22 mouse cellular contexts compared by ENCODE assay signal in the genomic region with DNA sequence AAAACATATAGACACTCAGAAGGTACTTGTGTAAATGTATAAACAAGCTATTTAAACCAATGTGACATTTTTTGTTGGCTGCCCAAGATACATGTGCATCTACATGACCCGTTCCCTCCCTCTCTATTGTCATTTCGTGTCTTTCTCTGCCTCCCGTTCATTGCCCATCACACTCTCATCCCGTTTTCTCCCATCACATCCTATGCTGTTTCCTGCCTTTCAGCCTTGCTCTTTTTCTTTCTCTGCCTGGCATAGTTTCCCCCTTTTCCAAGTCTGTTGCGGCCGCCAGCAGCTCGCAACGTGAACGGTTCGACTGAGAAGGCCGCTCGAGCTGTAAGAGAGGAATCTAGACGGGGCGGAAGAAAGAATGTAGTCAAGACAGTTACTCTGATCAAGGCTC. TPM values are rescaled to one million over a fixed set of nuclear protein-coding genes. Genes with fewer than 3 reads are reported as not detected.
DNase-seq lines count a peak whose midpoint lies in the region; ATAC-seq and TF ChIP-seq lines count a peak whose summit lies in the region.
"Had no signal": no experiment of that assay in that cellular context is flagged by ENCODE, and none has a peak within 500 bp of the region (broad histone marks: within the 10 kb centered on the region; RNA-seq: fewer than 3 reads in every experiment).

No protein-coding gene starts in this region.

- ATAC-seq in kidney, embryonic 16.5 days (ENCODE audit: low FRiP score, low TSS enrichment) = no peak
- ATAC-seq: CD4-positive, CD25-positive, alpha-beta regulatory T cell, adult 4 months; forebrain, embryonic 13.5 days; forebrain, embryonic 15.5 days; forebrain, postnatal 0 days had no signal

- DNase-seq in ES-E14 (ENCODE audit: low read depth, low spot score) (peak; percentile 11), ZHBTc4 (ENCODE audit: low read depth, low spot score) (peak; percentile 62)
- no peak for DNase-seq in layer of hippocampus, adult 8-10 months (ENCODE audit: low spot score in 2 of 2)
- DNase-seq: adrenal gland, adult 2 months; adrenal gland, postnatal 10 days; adrenal gland, postnatal 25 days; B cell, adult 2 months; cerebellum, adult 11 months; cerebellum, adult 18-20 months; cerebellum, adult 9-10 months; cerebellum, postnatal 10 days; cerebellum, postnatal 25 days; forebrain, postnatal 0 days had no signal

- no peak for TF ChIP-seq CTCF in ES-Bruce4 (IDR thresholded peaks at IDR 0.05; ENCODE audit: low read depth, low read length)

- no peaks in the 10 kb centered on the region for H3K27me3 ChIP-seq in ES-Bruce4 (ENCODE audit: control insufficient read depth, insufficient read depth, low read length, poor library complexity, severe bottlenecking)
- H3K27me3 ChIP-seq in kidney, embryonic 16.5 days (ENCODE audit: insufficient read depth, low read length) = no peaks in the 10 kb centered on the region
- H3K27me3 ChIP-seq: CH12.LX; embryonic facial prominence, embryonic 12.5 days; forebrain, embryonic 13.5 days; forebrain, embryonic 15.5 days had no signal

- H3K27ac ChIP-seq in ES-Bruce4 (ENCODE audit: insufficient read depth, low read length) (peak overlapping the region; percentile 97), ES-E14 (ENCODE audit: insufficient read depth, low read depth, low read length, poor library complexity, severe bottlenecking) (peak overlapping the region; percentile 86)
- H3K27ac ChIP-seq in kidney, embryonic 16.5 days (ENCODE audit: low read length) = no peak overlapping the region
- H3K27ac ChIP-seq: embryonic facial prominence, embryonic 10.5 days; embryonic facial prominence, embryonic 12.5 days; forebrain, embryonic 13.5 days; forebrain, embryonic 15.5 days had no signal

- no peak overlapping the region for H3K4me2 ChIP-seq in kidney, embryonic 16.5 days (replicated peaks; ENCODE audit: low read depth, low read length)
- H3K4me2 ChIP-seq: embryonic facial prominence, embryonic 12.5 days; forebrain, embryonic 13.5 days; forebrain, embryonic 15.5 days had no signal

- in situ Hi-C loops in ES-E14 (cut with MboI; ENCODE audit: low sequenced_read_pairs in 2 of 2, unreplicated experiment in 2 of 2) = no loop called here

- H3K4me1 ChIP-seq in ES-Bruce4 (ENCODE audit: control insufficient read depth, insufficient read depth, low read length) = peaks cover 2% of the 10 kb centered on the region
- H3K4me1 ChIP-seq in ES-E14 (ENCODE audit: control insufficient read depth in 2 of 2, insufficient read depth in 2 of 2, low read length in 2 of 2, poor library complexity in 1 of 2) = 0 out of 4 replicates have a peak, but pooled peaks cover 0 to 1% of the 10 kb centered on the region in 2 experiments
- H3K4me1 ChIP-seq in kidney, embryonic 16.5 days (ENCODE audit: insufficient read depth, low read length) = no peaks in the 10 kb centered on the region
- H3K4me1 ChIP-seq: embryonic facial prominence, embryonic 10.5 days; embryonic facial prominence, embryonic 12.5 days; forebrain, embryonic 13.5 days; forebrain, embryonic 15.5 days had no signal

- H3K9me3 ChIP-seq in ES-Bruce4 (replicated peaks; ENCODE audit: control insufficient read depth, insufficient read depth, low read length, poor library complexity, severe bottlenecking) (peaks cover 27% of the 10 kb centered on the region), ES-E14 (ENCODE audit: control insufficient read depth, insufficient read depth, low read depth, low read length) (peaks cover 2% of the 10 kb centered on the region; the same call in 1 of the 2 replicates)
- H3K9me3 ChIP-seq in kidney, embryonic 16.5 days (ENCODE audit: low read length) = no peaks in the 10 kb centered on the region
- H3K9me3 ChIP-seq: embryonic facial prominence, embryonic 10.5 days; embryonic facial prominence, embryonic 12.5 days; forebrain, embryonic 13.5 days; forebrain, embryonic 15.5 days had no signal

- H3K36me3 ChIP-seq in ES-Bruce4 (ENCODE audit: control insufficient read depth, insufficient read depth, low read length, poor library complexity, severe bottlenecking) (no peaks in the 10 kb centered on the region), ES-E14 (ENCODE audit: control insufficient read depth, insufficient read depth, low read length, poor library complexity, severe bottlenecking) (peaks cover 2% of the 10 kb centered on the region; the same call in 1 of the 2 replicates)
- no peaks in the 10 kb centered on the region for H3K36me3 ChIP-seq in kidney, embryonic 16.5 days (ENCODE audit: insufficient read depth, low read length)
- H3K36me3 ChIP-seq: embryonic facial prominence, embryonic 10.5 days; embryonic facial prominence, embryonic 12.5 days; forebrain, embryonic 15.5 days had no signal

- WGBS in kidney, embryonic 16.5 days = 94% methylated on average over 14 of the region's 14 CpGs

- no peak for TF ChIP-seq POLR2A in ES-Bruce4 (IDR thresholded peaks at IDR 0.05; ENCODE audit: insufficient read depth, low read length)

- no peak for TF ChIP-seq EP300 in ES-Bruce4 (IDR thresholded peaks at IDR 0.05; ENCODE audit: insufficient read depth, low read depth, low read length)

- H3K4me3 ChIP-seq in ES-Bruce4 (ENCODE audit: low read depth, low read length) (no peak overlapping the region), ES-E14 (ENCODE audit: insufficient read depth in 1 of 2, low read depth in 1 of 2, low read length in 2 of 2, poor library complexity in 1 of 2, severe bottlenecking in 1 of 2) (no peak overlapping the region)
- no peak overlapping the region for H3K4me3 ChIP-seq in kidney, embryonic 16.5 days (ENCODE audit: low read length)
- H3K4me3 ChIP-seq: embryonic facial prominence, embryonic 10.5 days; embryonic facial prominence, embryonic 12.5 days; forebrain, embryonic 13.5 days; forebrain, embryonic 15.5 days had no signal

- H3K9ac ChIP-seq in ES-Bruce4 (ENCODE audit: low read depth, poor library complexity, severe bottlenecking) = peak overlapping the region; percentile 11; the same call in 1 of the 2 replicates
- no peak overlapping the region for H3K9ac ChIP-seq in ES-E14 (ENCODE audit: insufficient read depth, low read depth, low read length, poor library complexity, severe bottlenecking)
- no peak overlapping the region for H3K9ac ChIP-seq in kidney, embryonic 16.5 days (replicated peaks; ENCODE audit: low read length)
- H3K9ac ChIP-seq: embryonic facial prominence, embryonic 12.5 days; forebrain, embryonic 13.5 days; forebrain, embryonic 15.5 days; forebrain, postnatal 0 days had no signal

TF ChIP-seq in ES-E14, 5 proteins besides CTCF, POLR2A, EP300 and RAD21:
- no peak for TF ChIP-seq ZC3H11A (IDR thresholded peaks at IDR 0.05; ENCODE audit: borderline replicate concordance, low read depth, low read length)
- no peak for TF ChIP-seq HCFC1 (IDR thresholded peaks at IDR 0.05; ENCODE audit: borderline replicate concordance, insufficient read depth, low read length)
TF ChIP-seq in ES-E14: peak in this region for 0.

RNA-seq across cellular contexts. Expression of a gene that starts 30.2 kb away (rescaled TPM):
- polyA plus RNA-seq in ES-Bruce4 (2011; ENCODE audit: insufficient read depth, insufficient read length, low read depth, missing spikeins) = 25.6 and 27.8 TPM in 2 replicates
- 2.1 and 3.2 TPM in 2 replicates for total RNA-seq in ES-E14 (2012; rRNA removed)
- 18.1 and 18.3 TPM in 2 replicates for polyA plus RNA-seq in kidney, embryonic 16.5 days (2015; fragmentation: Nextera tagmentation; extraction: Ambion mirVana)
- total RNA-seq in layer of hippocampus, adult 8-10 months (2022) = 10 to 100 TPM; 30.6 to 39.0 (median 34.4) TPM
- total RNA-seq: MEL had no signal

Comparison
In these comparisons a context has a peak if more than half of its experiments do, and no peak if none do; other contexts are left out.
1. DNase-seq: peak in ES-E14 (single experiment) and ZHBTc4 (single experiment); none in layer of hippocampus, adult 8-10 months (0 of 2).